Mouse (Mus musculus): Measurements from ENCODE around the gene Krt1. TPM values are rescaled to one million over a fixed set of nuclear protein-coding genes. Genes with fewer than 3 reads are reported as not detected.

The Krt1 gene
- polyA plus RNA-seq, 1 experiment, result 5.3 TPM

DNA sequence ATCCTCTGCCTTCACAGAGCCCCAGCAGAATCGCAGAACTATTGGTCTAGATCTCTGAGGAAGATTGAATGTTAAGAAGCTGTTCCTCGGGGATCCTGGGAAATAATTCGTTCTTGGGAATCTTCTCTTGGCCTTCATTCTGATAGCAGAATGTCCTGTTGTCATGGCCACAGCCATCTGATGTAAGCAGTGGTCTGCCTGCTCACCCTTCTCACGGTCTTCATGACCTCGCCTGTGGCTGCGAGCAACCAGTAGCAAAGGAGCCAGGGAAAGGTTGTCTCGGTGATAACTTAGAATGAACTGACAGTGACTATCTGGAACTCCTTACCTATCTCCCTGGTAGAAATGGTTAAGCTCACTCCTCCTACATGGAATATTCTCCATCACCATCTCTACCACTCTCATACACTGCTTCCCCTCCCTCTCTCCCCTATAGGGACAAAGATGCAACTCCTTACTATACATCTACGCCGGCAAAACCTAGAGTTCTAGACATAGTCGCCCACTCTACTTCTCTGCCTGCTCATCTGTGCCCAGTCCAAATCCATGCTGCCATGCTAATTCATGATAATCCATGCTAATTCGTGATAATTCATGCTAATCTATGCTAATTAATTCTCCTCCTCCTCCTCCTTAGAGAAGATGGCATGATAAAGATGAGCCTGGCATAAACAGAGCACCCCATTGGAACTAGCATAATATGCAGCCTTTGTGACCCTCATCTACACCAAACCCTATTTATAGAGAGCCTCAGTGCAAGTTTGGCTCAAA, 47.4 kb downstream of the Krt1 start:
- WGBS, result 36% methylated on average over 11 of the region's 11 CpGs
- no peak for DNase-seq
- Histone ChIP-seq H3K4me3 (replicated peaks; ENCODE audit: insufficient read depth, low read depth, low read length) (no peak overlapping the region), H3K27me3 (ENCODE audit: control insufficient read depth, insufficient read depth, low read length) (no peaks in the 10 kb centered on the region), H3K27ac (ENCODE audit: insufficient read depth, low read length) (no peak overlapping the region), H3K4me1 (ENCODE audit: control insufficient read depth, insufficient read depth, low read length) (no peaks in the 10 kb centered on the region)
- TF ChIP-seq POLR2A (IDR thresholded peaks at IDR 0.05; ENCODE audit: borderline replicate concordance, insufficient read depth, low read length) (no peak), CTCF (IDR thresholded peaks at IDR 0.05; ENCODE audit: borderline replicate concordance, insufficient read depth, low read depth, low read length) (no peak)

DNA sequence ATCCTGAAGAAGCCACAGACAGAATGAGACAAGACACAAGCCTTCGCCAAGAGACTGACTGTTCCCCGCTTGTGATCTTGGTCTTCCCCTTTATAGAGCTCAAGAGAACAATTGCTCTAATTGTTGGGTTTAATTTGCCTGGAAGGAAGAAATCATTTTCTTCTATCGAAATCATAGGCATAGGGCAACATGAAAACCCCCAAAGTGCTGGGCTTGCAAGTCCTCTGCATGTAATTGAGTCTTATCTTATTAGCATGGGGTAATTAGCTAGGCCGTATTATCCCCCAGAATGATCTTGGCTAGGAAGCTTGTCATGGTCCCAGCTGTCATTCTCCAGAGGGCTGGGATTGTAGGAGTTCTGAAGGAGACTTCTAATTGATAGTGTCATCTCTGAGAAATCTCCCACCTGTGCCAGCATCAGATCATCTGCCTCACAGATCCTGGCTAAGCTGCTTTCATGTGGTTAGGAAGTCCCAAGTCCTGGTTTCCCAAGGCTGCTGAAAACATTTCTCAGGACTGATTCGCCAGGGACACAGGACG, 48.2 kb downstream of the Krt1 start, which contains the start of gene Krt73:
Gene Krt73 (minus strand): TSS at position 51 of the 540 bp plus-strand sequence.
- no peak for DNase-seq
- Histone ChIP-seq H3K27me3 (ENCODE audit: control insufficient read depth, insufficient read depth, low read length) (no peaks in the 10 kb centered on the region), H3K27ac (ENCODE audit: insufficient read depth, low read length) (no peak within 1 kb of the TSS)

More for the DNA sequence above, 48.2 kb downstream of the Krt1 start, which contains the start of gene Krt73:
- no peaks in the 10 kb centered on the region for H3K4me1 ChIP-seq (ENCODE audit: control insufficient read depth, insufficient read depth, low read length)
- 45% methylated on average over 6 of the region's 6 CpGs for WGBS
- TF ChIP-seq POLR2A (IDR thresholded peaks at IDR 0.05; ENCODE audit: borderline replicate concordance, insufficient read depth, low read length) (no peak), CTCF (IDR thresholded peaks at IDR 0.05; ENCODE audit: borderline replicate concordance, insufficient read depth, low read depth, low read length) (no peak)
- H3K4me3 ChIP-seq (replicated peaks; ENCODE audit: insufficient read depth, low read depth, low read length), result no peak within 1 kb of the TSS

Other genes with a start within 250 kb of the Krt1 start
- gene Gm5414, start 222.6 kb downstream of the Krt1 start, polyA plus RNA-seq (2012; rRNA removed), result not detected in 2 replicates
- not detected in 2 replicates for gene Gm5478, start 203.4 kb downstream of the Krt1 start, polyA plus RNA-seq (2012; rRNA removed)
- not detected in 2 replicates for gene Krt6b, start 170.5 kb downstream of the Krt1 start, polyA plus RNA-seq (2012; rRNA removed)
- gene Krt6a, start 156.5 kb downstream of the Krt1 start, polyA plus RNA-seq (2012; rRNA removed), result not detected in 2 replicates
- gene Krt5, start 137.9 kb downstream of the Krt1 start, polyA plus RNA-seq (2012; rRNA removed), result 0.08 TPM in 1 of 2 replicates, not detected in the other
- gene Krt71, start 107.7 kb downstream of the Krt1 start, polyA plus RNA-seq (2012; rRNA removed), result 0.25 and 0.54 TPM in 2 replicates
- gene Krt72, start 64.3 kb downstream of the Krt1 start, polyA plus RNA-seq (2012; rRNA removed), result not detected in 2 replicates
- gene Krt73, start 48.4 kb downstream of the Krt1 start, polyA plus RNA-seq (2012; rRNA removed), result 0.05 TPM in 1 of 2 replicates, not detected in the other
- not detected in 2 replicates for gene Krt2, start 32.6 kb downstream of the Krt1 start, polyA plus RNA-seq (2012; rRNA removed)
- 0.26 and 0.49 TPM in 2 replicates for gene Krt77, start 18.9 kb upstream of the Krt1 start, polyA plus RNA-seq (2012; rRNA removed)
- 0.05 TPM in 1 of 2 replicates, not detected in the other for gene Krt76, start 42.1 kb upstream of the Krt1 start, polyA plus RNA-seq (2012; rRNA removed)
- gene Krt4, start 73.9 kb upstream of the Krt1 start, polyA plus RNA-seq (2012; rRNA removed), result 0.05 TPM in 1 of 2 replicates, not detected in the other
- not detected in 2 replicates for gene Krt79, start 89.5 kb upstream of the Krt1 start, polyA plus RNA-seq (2012; rRNA removed)
- 0.03 TPM in 1 of 2 replicates, not detected in the other for gene Krt78, start 103.5 kb upstream of the Krt1 start, polyA plus RNA-seq (2012; rRNA removed)
- gene Krt8, start 153.7 kb upstream of the Krt1 start, polyA plus RNA-seq (2012; rRNA removed), result 0.61 and 1.1 TPM in 2 replicates
- 1.1 and 2.1 TPM in 2 replicates for gene Krt18, start 177.4 kb upstream of the Krt1 start, polyA plus RNA-seq (2012; rRNA removed)
- 114 TPM in 2 replicates for gene Eif4b, start 223.0 kb upstream of the Krt1 start, polyA plus RNA-seq (2012; rRNA removed)
- gene Tns2, start 249.6 kb upstream of the Krt1 start, polyA plus RNA-seq (2012; rRNA removed), result 33.6 and 33.7 TPM in 2 replicates